Mouse (Mus musculus): ENCODE measurements around the gene Efcab2. TPM values are rescaled to one million over a fixed set of nuclear protein-coding genes. Genes with fewer than 3 reads are reported as not detected.

Efcab2 gene
- total RNA-seq, 2 experiments from 2014 or later = 8.9 to 10.8 TPM

- intact Hi-C loops (cut with DNase I) = loop anchor here (2.0 to 5.0 kb wide), 5 partner anchors 42 to 302 kb away; partner anchors contain the start of genes Cox20, Efcab2 and Hnrnpu
Measured at GRCm38 (mm10) chr1:178449172-178449571, 43.3 kb downstream of the Efcab2 start.

GRCm38 (mm10) chr1:178449933-178450332, 44.0 kb downstream of the Efcab2 start:
- Histone ChIP-seq H3K4me3 (no peak overlapping the region), H3K27ac (no peak overlapping the region)
- DNase-seq (ENCODE audit: extremely low spot score in 1 of 2, low spot score in 2 of 2) = no peak
- no peak for TF ChIP-seq CTCF (IDR thresholded peaks at IDR 0.05)
- intact Hi-C loops (cut with DNase I) = loop anchor here (2.0 to 5.0 kb wide), 5 partner anchors 43 to 303 kb away; partner anchors contain the start of genes Cox20, Efcab2 and Hnrnpu

More at GRCm38 (mm10) chr1:178449172-178449571, 43.3 kb downstream of the Efcab2 start:
- no peak overlapping the region for H3K4me3 ChIP-seq
- peak; percentile 69 to 72 for DNase-seq (ENCODE audit: extremely low spot score in 1 of 2, low spot score in 2 of 2)
- no peak overlapping the region for H3K27ac ChIP-seq
- TF ChIP-seq CTCF (IDR thresholded peaks at IDR 0.05) = peak; percentile 88

- intact Hi-C loops (cut with DNase I) = no loop called here
- H3K27ac ChIP-seq = no peak overlapping the region
- DNase-seq (ENCODE audit: extremely low spot score in 1 of 2, low spot score in 2 of 2) = no peak
- TF ChIP-seq CTCF (IDR thresholded peaks at IDR 0.05) = no peak
- H3K4me3 ChIP-seq = no peak overlapping the region
Measured at GRCm38 (mm10) chr1:178454125-178454524, 48.2 kb downstream of the Efcab2 start.

- TF ChIP-seq CTCF (IDR thresholded peaks at IDR 0.05) = no peak
- no peak overlapping the region for H3K4me3 ChIP-seq
- no peak overlapping the region for H3K27ac ChIP-seq
- intact Hi-C loops (cut with DNase I) = no loop called here
- DNase-seq (ENCODE audit: extremely low spot score in 1 of 2, low spot score in 2 of 2) = no peak
Measured at GRCm38 (mm10) chr1:178455120-178455519, 49.2 kb downstream of the Efcab2 start.

GRCm38 (mm10) chr1:178458029-178458428, 52.1 kb downstream of the Efcab2 start:
- intact Hi-C loops (cut with DNase I) = no loop called here
- no peak for TF ChIP-seq CTCF (IDR thresholded peaks at IDR 0.05)
- no peak overlapping the region for H3K4me3 ChIP-seq
- H3K27ac ChIP-seq = no peak overlapping the region
- no peak for DNase-seq (ENCODE audit: extremely low spot score in 1 of 2, low spot score in 2 of 2)

- intact Hi-C loops (cut with DNase I) = loop anchor here (2.0 to 10.0 kb wide), 3 partner anchors 155 to 519 kb away; no protein-coding TSS in a partner anchor
- no peak overlapping the region for H3K4me3 ChIP-seq
- peak; percentile 80 to 83 for DNase-seq (ENCODE audit: extremely low spot score in 1 of 2, low spot score in 2 of 2)
- no peak overlapping the region for H3K27ac ChIP-seq
- peak; percentile 99 for TF ChIP-seq CTCF (IDR thresholded peaks at IDR 0.05)
Measured at GRCm38 (mm10) chr1:178463712-178464111, 57.8 kb downstream of the Efcab2 start.

GRCm38 (mm10) chr1:178464140-178464539, 58.3 kb downstream of the Efcab2 start:
- intact Hi-C loops (cut with DNase I) = loop anchor here (5.0 to 10.0 kb wide), 2 partner anchors 317 to 519 kb away; no protein-coding TSS in a partner anchor
- TF ChIP-seq CTCF (IDR thresholded peaks at IDR 0.05) = no peak

GRCm38 (mm10) chr1:178467594-178467993, 61.7 kb downstream of the Efcab2 start:
- TF ChIP-seq CTCF (IDR thresholded peaks at IDR 0.05) = no peak
- intact Hi-C loops (cut with DNase I) = loop anchor here (5.0 to 10.0 kb wide), 2 partner anchors 523 to 1010 kb away; no protein-coding TSS in a partner anchor
- H3K27ac ChIP-seq = no peak overlapping the region
- no peak overlapping the region for H3K4me3 ChIP-seq
- no peak for DNase-seq (ENCODE audit: extremely low spot score in 1 of 2, low spot score in 2 of 2)

More at GRCm38 (mm10) chr1:178464140-178464539, 58.3 kb downstream of the Efcab2 start:
- Histone ChIP-seq H3K27ac (no peak overlapping the region), H3K4me3 (no peak overlapping the region)
- DNase-seq (ENCODE audit: extremely low spot score in 1 of 2, low spot score in 2 of 2) = no peak

- DNase-seq (ENCODE audit: extremely low spot score in 1 of 2, low spot score in 2 of 2) = no peak
- intact Hi-C loops (cut with DNase I) = loop anchor here (5.0 to 10.0 kb wide), 2 partner anchors 523 to 1009 kb away; no protein-coding TSS in a partner anchor
- no peak overlapping the region for H3K27ac ChIP-seq
- no peak overlapping the region for H3K4me3 ChIP-seq
- TF ChIP-seq CTCF (IDR thresholded peaks at IDR 0.05) = peak; percentile 88
Measured at GRCm38 (mm10) chr1:178468280-178468679, 62.4 kb downstream of the Efcab2 start.

- no peak overlapping the region for H3K4me3 ChIP-seq
- intact Hi-C loops (cut with DNase I) = no loop called here
- no peak for DNase-seq (ENCODE audit: extremely low spot score in 1 of 2, low spot score in 2 of 2)
- no peak overlapping the region for H3K27ac ChIP-seq
- TF ChIP-seq CTCF (IDR thresholded peaks at IDR 0.05) = no peak
Measured at GRCm38 (mm10) chr1:178483854-178484253, 78.0 kb downstream of the Efcab2 start.

- no peak for DNase-seq (ENCODE audit: extremely low spot score in 1 of 2, low spot score in 2 of 2)
- no peak; the same call in 1 of the 2 replicates for TF ChIP-seq CTCF (IDR thresholded peaks at IDR 0.05)
- no peak overlapping the region for H3K4me3 ChIP-seq
- intact Hi-C loops (cut with DNase I) = no loop called here
- no peak overlapping the region for H3K27ac ChIP-seq
Measured at GRCm38 (mm10) chr1:178485138-178485867, 79.4 kb downstream of the Efcab2 start.

GRCm38 (mm10) chr1:178485868-178486220, 80.0 kb downstream of the Efcab2 start:
- DNase-seq (ENCODE audit: extremely low spot score in 1 of 2, low spot score in 2 of 2) = no peak
- intact Hi-C loops (cut with DNase I) = no loop called here
- Histone ChIP-seq H3K27ac (no peak overlapping the region), H3K4me3 (no peak overlapping the region)
- TF ChIP-seq CTCF (IDR thresholded peaks at IDR 0.05) = no peak
